Mouse (Mus musculus) olfactory bulb, adult 2 months (tissue): ENCODE data around the gene Nucb1.
"Not testable (repeated sequence)": the region's sequence is repeated elsewhere in the genome, so short reads cannot be mapped to it uniquely, and the experiment has no call there.

ENCODE experiments used
- CTCF ChIP-seq: fragments of 200-500 bp; IDR thresholded peaks from 2 replicates; pipeline ENCODE4 v1.5.1; 2012; ENCODE audit warnings: low read depth, mild to moderate bottlenecking, low read length, moderate library complexity; ENCODE audit not compliant: insufficient read depth
- POLR2A ChIP-seq: fragments of 200-500 bp; IDR thresholded peaks from 2 replicates; pipeline ENCODE4 v1.6.1; 2012; ENCODE audit warnings: mild to moderate bottlenecking, low read depth, low read length, moderate library complexity; ENCODE audit not compliant: insufficient read depth

DNA sequence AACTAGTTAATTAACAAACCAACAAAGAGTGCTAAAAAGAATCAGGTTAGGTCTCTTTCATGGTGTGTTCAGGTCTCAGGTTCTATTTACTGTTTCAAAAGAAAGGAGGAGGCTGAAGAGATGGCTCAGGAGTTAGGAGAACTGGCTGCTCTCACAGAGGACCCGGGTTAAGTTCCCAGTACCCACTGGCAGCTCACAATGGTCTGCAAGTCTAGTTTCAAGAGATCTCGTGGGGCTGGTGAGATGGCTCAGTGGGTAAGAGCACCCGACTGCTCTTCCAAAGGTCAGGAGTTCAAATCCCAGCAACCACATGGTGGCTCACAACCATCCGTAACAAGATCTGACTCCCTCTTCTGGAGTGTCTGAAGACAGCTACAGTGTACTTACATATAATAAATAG lies 29.9 kb downstream of the Nucb1 start:
- TF ChIP-seq CTCF, POLR2A: not testable (repeated sequence)
